Mouse (Mus musculus) liver, embryonic 14.5 days (tissue): ENCODE measurements at regions not wholly inside any gene's neighbourhood (a gene's known extent, or its start where the extent isn't known, plus 50 kb on each side); places are given as distances from the start of the nearest gene placed in this dataset.

Experiments
- ATAC-seq: fragments of 200-750 bp; cut with Nextera tagmentation; 2 replicates; pipeline ENCODE4 v1.8.0; 2017; ENCODE audit warnings: moderate number of reproducible peaks, mild to moderate bottlenecking, moderate library complexity; ENCODE audit not compliant: insufficient read depth
- DNase-seq, 3 experiments: peaks; one replicate each; pipeline ENCODE4 v3.0.0-alpha.2; 2012 to 2013; ENCODE audit warnings: low read depth in 3 of 3, low spot score in 3 of 3
- H3K27ac ChIP-seq: fragments of 300-500 bp; sonication (generic); 2 replicates; pipeline ENCODE4 v1.5.1; 2014; ENCODE audit warnings: moderate library complexity, mild to moderate bottlenecking, control low read depth, inconsistent platforms
- H3K27me3 ChIP-seq: fragments of 300-500 bp; sonication (generic); 2 replicates; pipeline ENCODE4 v1.6.1; 2014; ENCODE audit warnings: mild to moderate bottlenecking, low read length, moderate library complexity; ENCODE audit not compliant: control insufficient read depth, insufficient read depth
- H3K36me3 ChIP-seq: fragments of 300-500 bp; sonication (generic); replicated peaks from 2 replicates; pipeline ENCODE4 v1.6.1; 2014; ENCODE audit warnings: low read depth; ENCODE audit not compliant: control insufficient read depth, insufficient read depth
- H3K4me1 ChIP-seq, 2 experiments: fragments of 200-500 bp in 1 of 2; fragments of 300-500 bp in 1 of 2; sonication (generic) in 1 of 2; replicated peaks; 2 replicates each; pipeline ENCODE4 v1.6.1; 2012 to 2014; ENCODE audit warnings: antibody characterized with exemption in 1 of 2, inconsistent platforms in 1 of 2, low read length in 1 of 2; ENCODE audit not compliant: control insufficient read depth in 2 of 2, insufficient read depth in 2 of 2
- H3K4me2 ChIP-seq: fragments of 300-500 bp; sonication (generic); 2 replicates; pipeline ENCODE4 v1.6.1; 2014; ENCODE audit warnings: low read depth, mild to moderate bottlenecking, control low read depth, moderate library complexity
- H3K4me3 ChIP-seq, 2 experiments: fragments of 200-500 bp in 1 of 2; fragments of 300-500 bp in 1 of 2; sonication (generic) in 1 of 2; 2 replicates each; pipeline ENCODE4 v1.5.1; 2012 to 2014; ENCODE audit warnings: low read depth in 2 of 2, low read length in 2 of 2, mild to moderate bottlenecking in 2 of 2, control low read depth in 1 of 2, inconsistent platforms in 1 of 2, moderate library complexity in 1 of 2; ENCODE audit not compliant: insufficient read depth in 1 of 2
- H3K9ac ChIP-seq: fragments of 300-500 bp; sonication (generic); replicated peaks from 2 replicates; pipeline ENCODE4 v1.6.1; 2014; ENCODE audit warnings: mild to moderate bottlenecking, control low read depth, moderate library complexity
- H3K9me3 ChIP-seq: fragments of 300-500 bp; sonication (generic); 2 replicates; pipeline ENCODE4 v1.6.1; 2016; ENCODE audit warnings: low read length, mixed read lengths; ENCODE audit not compliant: control insufficient read depth
- CTCF ChIP-seq: IDR thresholded peaks from 2 replicates; pipeline ENCODE4 v1.5.1; 2016; ENCODE audit warnings: antibody characterized with exemption, low read depth, control low read depth
- EP300 ChIP-seq: IDR thresholded peaks from 2 replicates; pipeline ENCODE4 v1.6.1; 2016; ENCODE audit warnings: antibody characterized with exemption, low read depth
- WGBS: fragments of 180-500 bp; shearing (Covaris S2); extraction: QIAGEN DNeasy Blood & Tissue Kit; methylation state at CpG from one replicate; pipeline ENCODE4 v1.1.7; 2014; ENCODE audit not compliant: insufficient replicate concordance; 5-methylcytosine and 5-hydroxymethylcytosine counted together

- ATAC-seq (no peak), DNase-seq (no peak)
- no peaks in the 10 kb centered on the region for H3K36me3 ChIP-seq
- H3K4me3 ChIP-seq: no peak overlapping the region
- H3K4me1 ChIP-seq: no peaks in the 10 kb centered on the region
- 72% methylated on average over 8 of the region's 8 CpGs for WGBS
- H3K27me3 ChIP-seq: no peaks in the 10 kb centered on the region
- no peak overlapping the region for H3K4me2 ChIP-seq
- no peak overlapping the region for H3K9ac ChIP-seq
- H3K27ac ChIP-seq: no peak overlapping the region
- H3K9me3 ChIP-seq: no peaks in the 10 kb centered on the region
- TF ChIP-seq CTCF (no peak), EP300 (no peak)
Measured at GRCm38 (mm10) chr1:186572651-186573050, 133.1 kb downstream of the Tgfb2 start.

- WGBS: 39% methylated on average over 4 of the region's 4 CpGs
- no peaks in the 10 kb centered on the region for H3K27me3 ChIP-seq
- no peak overlapping the region for H3K9ac ChIP-seq
- no peaks in the 10 kb centered on the region for H3K9me3 ChIP-seq
- no peaks in the 10 kb centered on the region for H3K36me3 ChIP-seq
- ATAC-seq (no peak), DNase-seq (no peak)
- no peak overlapping the region for H3K4me2 ChIP-seq
- H3K4me1 ChIP-seq: no peaks in the 10 kb centered on the region
- H3K4me3 ChIP-seq: no peak overlapping the region
- TF ChIP-seq EP300 (no peak), CTCF (no peak)
- no peak overlapping the region for H3K27ac ChIP-seq
Measured at GRCm38 (mm10) chr1:186572092-186572491, 133.7 kb downstream of the Tgfb2 start.

GRCm38 (mm10) chr1:186568496-186568895, 137.3 kb downstream of the Tgfb2 start:
- Histone ChIP-seq H3K9ac (no peak overlapping the region), H3K4me3 (no peak overlapping the region), H3K27me3 (no peaks in the 10 kb centered on the region), H3K4me2 (no peak overlapping the region), H3K27ac (no peak overlapping the region), H3K9me3 (no peaks in the 10 kb centered on the region), H3K4me1 (no peaks in the 10 kb centered on the region), H3K36me3 (no peaks in the 10 kb centered on the region)
- ATAC-seq: no peak
- WGBS: 77% methylated on average over 4 of the region's 4 CpGs
- no peak for DNase-seq
- no peak for TF ChIP-seq CTCF
- no peak for TF ChIP-seq EP300

- Histone ChIP-seq H3K9me3 (no peaks in the 10 kb centered on the region), H3K9ac (no peak overlapping the region)
Measured at GRCm38 (mm10) chr1:186568076-186568475, 137.7 kb downstream of the Tgfb2 start.

GRCm38 (mm10) chr1:186567136-186567826, 138.5 kb downstream of the Tgfb2 start:
- 18% methylated on average over 15 of the region's 15 CpGs for WGBS

More at GRCm38 (mm10) chr1:186568076-186568475, 137.7 kb downstream of the Tgfb2 start:
- no peaks in the 10 kb centered on the region for H3K4me1 ChIP-seq
- ATAC-seq: no peak
- no peak overlapping the region for H3K4me2 ChIP-seq
- no peaks in the 10 kb centered on the region for H3K27me3 ChIP-seq
- no peak overlapping the region for H3K4me3 ChIP-seq
- 46% methylated on average over 6 of the region's 6 CpGs for WGBS
- TF ChIP-seq EP300 (no peak), CTCF (no peak)
- DNase-seq: no peak
- H3K27ac ChIP-seq: no peak overlapping the region
- H3K36me3 ChIP-seq: no peaks in the 10 kb centered on the region

More at GRCm38 (mm10) chr1:186567136-186567826, 138.5 kb downstream of the Tgfb2 start:
- H3K9ac ChIP-seq: no peak overlapping the region
- no peak for DNase-seq
- H3K36me3 ChIP-seq: no peaks in the 10 kb centered on the region
- H3K9me3 ChIP-seq: no peaks in the 10 kb centered on the region
- ATAC-seq: no peak
- TF ChIP-seq CTCF: no peak
- TF ChIP-seq EP300: no peak
- H3K27ac ChIP-seq: no peak overlapping the region
- no peak overlapping the region for H3K4me2 ChIP-seq
- H3K27me3 ChIP-seq: no peaks in the 10 kb centered on the region
- H3K4me1 ChIP-seq: no peaks in the 10 kb centered on the region
- H3K4me3 ChIP-seq: no peak overlapping the region
